Mouse (Mus musculus) heart, postnatal 36 days (tissue): Measurements from ENCODE around the gene Gm36210. TPM values are rescaled to one million over a fixed set of nuclear protein-coding genes. Genes with fewer than 3 reads are reported as not detected.

Source experiments
- DNase-seq, 2 experiments: peaks; one replicate each; pipeline ENCODE4 v3.0.0; 2021 to 2022
- intact Hi-C: fragments of 180-260 bp; cut with DNase I; formaldehyde crosslinking; loops from one replicate; pipeline ENCODE4 v1.15.1; 2025
- total RNA-seq, 2 experiments: library from RNA; stranded (reverse); gene quantifications; 2 replicates each; pipeline ENCODE4 v1.2.3; 2021

The Gm36210 gene
- total RNA-seq, 2 experiments from 2014 or later: not detected

- intact Hi-C loops: loop anchor here (1.0 to 10.0 kb wide), 4 partner anchors 9 to 780 kb away; partner anchors contain the start of genes Ppp6r1 and Zfp628
- DNase-seq: no peak
Measured at GRCm38 (mm10) chr7:4924483-4924882, 18.2 kb upstream of the Gm36210 start.

DNA sequence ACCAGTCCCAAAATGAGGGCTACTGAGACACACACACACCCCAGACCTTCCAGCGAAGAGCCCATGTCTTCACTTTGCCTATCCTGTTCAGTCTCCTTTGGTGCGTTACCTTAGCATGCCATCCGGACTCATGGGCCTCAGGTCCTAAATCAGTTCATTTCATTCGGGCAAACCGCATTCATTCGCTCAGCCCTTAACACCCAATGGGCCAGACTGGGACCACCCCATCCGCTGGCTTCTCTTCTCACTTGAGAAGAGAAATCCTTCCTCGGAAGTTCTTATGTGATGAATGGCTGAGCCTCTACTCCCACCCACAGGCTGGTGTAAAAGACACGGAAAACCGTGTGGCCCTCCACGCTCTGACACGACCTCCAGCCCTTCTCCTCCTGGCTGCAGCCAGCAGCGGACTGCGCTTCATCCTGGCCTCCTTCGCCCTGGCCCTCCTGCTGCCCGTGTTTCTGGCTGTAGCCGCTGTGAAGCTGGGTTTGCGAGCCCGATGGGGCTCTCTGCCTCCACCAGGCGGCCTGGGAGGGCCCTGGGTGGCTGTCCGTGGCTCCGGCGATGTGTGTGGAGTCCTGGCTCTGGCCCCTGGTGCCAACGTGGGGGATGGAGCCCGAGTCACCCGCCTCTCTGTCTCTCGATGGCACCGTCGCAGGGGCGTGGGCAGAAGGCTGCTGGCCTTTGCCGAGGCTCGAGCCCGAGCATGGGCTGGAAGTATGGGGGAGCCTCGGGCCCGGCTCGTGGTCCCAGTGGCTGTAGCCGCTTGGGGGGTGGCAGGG, 17.5 kb upstream of the Gm36210 start:
- intact Hi-C loops: loop anchor here (1.0 to 10.0 kb wide), 4 partner anchors 8 to 779 kb away; partner anchors contain the start of genes Ppp6r1 and Zfp628
- DNase-seq: peak; percentile 48 to 66

DNA sequence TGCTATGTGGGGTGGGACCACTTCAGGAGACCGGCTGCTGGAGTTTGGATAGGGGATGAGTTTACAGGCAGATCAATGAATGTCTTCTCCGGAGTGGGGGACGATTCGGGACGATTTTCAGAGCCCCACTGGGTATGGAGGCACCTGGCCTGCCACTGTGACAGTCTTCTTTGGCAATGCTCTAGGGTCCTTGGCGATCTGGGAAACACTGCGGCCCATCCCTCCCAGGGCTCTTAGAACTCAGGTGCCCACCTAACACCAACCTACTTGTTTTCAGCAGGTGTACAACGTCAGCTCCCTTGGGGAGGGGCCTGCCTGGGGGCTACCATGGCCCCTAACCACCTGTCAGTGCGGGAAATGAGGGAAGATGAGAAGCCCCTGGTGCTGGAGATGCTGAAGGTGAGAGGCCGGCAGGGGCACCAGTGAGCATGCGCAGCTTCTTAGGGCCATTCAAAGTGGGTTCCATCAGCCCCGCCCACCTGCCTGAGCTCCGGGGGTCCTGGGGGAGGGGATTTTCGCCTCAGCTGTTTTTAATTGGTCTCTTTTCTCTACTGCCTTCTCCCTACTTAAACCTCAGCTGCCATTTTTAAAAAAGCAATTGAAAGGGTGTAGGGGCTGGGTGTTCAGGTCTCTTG, 16.7 kb upstream of the Gm36210 start:
- intact Hi-C loops: loop anchor here (10.0 kb wide), 3 partner anchors 268 to 778 kb away; partner anchors contain the start of gene Ppp6r1
- DNase-seq: no peak

GRCm38 (mm10) chr7:4922508-4922907, 16.2 kb upstream of the Gm36210 start:
- intact Hi-C loops: loop anchor here (10.0 kb wide), 3 partner anchors 268 to 778 kb away; partner anchors contain the start of gene Ppp6r1

GRCm38 (mm10) chr7:4921824-4922482, 15.6 kb upstream of the Gm36210 start, which contains the start of gene Nat14:
Gene Nat14 (plus strand): TSS chr7:4922028.
- intact Hi-C loops: loop anchor here (10.0 kb wide), 3 partner anchors 267 to 777 kb away; partner anchors contain the start of gene Ppp6r1
- DNase-seq: no peak

More at GRCm38 (mm10) chr7:4922508-4922907, 16.2 kb upstream of the Gm36210 start:
- peak; percentile 60 to 67 for DNase-seq

GRCm38 (mm10) chr7:4920976-4921823, 14.9 kb upstream of the Gm36210 start:
- intact Hi-C loops: loop anchor here (10.0 kb wide), 3 partner anchors 266 to 776 kb away; partner anchors contain the start of gene Ppp6r1
- DNase-seq: no peak

GRCm38 (mm10) chr7:4920496-4920895, 14.2 kb upstream of the Gm36210 start:
- no peak for DNase-seq
- intact Hi-C loops: loop anchor here (10.0 kb wide), 3 partner anchors 266 to 776 kb away; partner anchors contain the start of gene Ppp6r1

DNA sequence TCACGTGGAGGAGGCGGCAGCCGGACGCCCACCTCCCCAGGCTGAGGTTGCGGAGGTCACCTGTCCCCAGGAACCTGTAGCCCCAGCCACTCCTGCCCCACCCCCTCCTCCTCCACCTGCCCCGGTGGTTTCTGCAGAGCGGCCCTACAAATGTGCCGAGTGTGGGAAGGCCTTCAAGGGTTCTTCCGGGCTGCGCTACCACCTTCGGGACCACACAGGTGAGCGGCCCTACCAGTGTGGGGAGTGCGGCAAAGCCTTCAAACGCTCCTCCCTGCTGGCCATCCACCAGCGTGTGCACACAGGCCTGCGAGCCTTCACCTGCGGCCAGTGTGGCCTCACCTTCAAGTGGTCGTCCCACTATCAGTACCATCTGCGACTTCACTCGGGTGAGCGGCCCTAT, 13.7 kb upstream of the Gm36210 start:
- intact Hi-C loops: loop anchor here (10.0 kb wide), 3 partner anchors 265 to 775 kb away; partner anchors contain the start of gene Ppp6r1
- no peak for DNase-seq

- DNase-seq: no peak
- intact Hi-C loops: no loop called here
Measured at GRCm38 (mm10) chr7:4919096-4919495, 12.8 kb upstream of the Gm36210 start.

- no peak for DNase-seq
- intact Hi-C loops: no loop called here
Measured at GRCm38 (mm10) chr7:4918681-4919080, 12.4 kb upstream of the Gm36210 start.

GRCm38 (mm10) chr7:4917494-4917893, 11.2 kb upstream of the Gm36210 start:
- DNase-seq: no peak
- intact Hi-C loops: no loop called here

GRCm38 (mm10) chr7:4915669-4916416, 9.5 kb upstream of the Gm36210 start:
- no peak for DNase-seq
- intact Hi-C loops: loop anchor here (1.0 to 2.0 kb wide), 2 partner anchors 8 to 103 kb away; partner anchors contain the start of gene Ube2s

DNA sequence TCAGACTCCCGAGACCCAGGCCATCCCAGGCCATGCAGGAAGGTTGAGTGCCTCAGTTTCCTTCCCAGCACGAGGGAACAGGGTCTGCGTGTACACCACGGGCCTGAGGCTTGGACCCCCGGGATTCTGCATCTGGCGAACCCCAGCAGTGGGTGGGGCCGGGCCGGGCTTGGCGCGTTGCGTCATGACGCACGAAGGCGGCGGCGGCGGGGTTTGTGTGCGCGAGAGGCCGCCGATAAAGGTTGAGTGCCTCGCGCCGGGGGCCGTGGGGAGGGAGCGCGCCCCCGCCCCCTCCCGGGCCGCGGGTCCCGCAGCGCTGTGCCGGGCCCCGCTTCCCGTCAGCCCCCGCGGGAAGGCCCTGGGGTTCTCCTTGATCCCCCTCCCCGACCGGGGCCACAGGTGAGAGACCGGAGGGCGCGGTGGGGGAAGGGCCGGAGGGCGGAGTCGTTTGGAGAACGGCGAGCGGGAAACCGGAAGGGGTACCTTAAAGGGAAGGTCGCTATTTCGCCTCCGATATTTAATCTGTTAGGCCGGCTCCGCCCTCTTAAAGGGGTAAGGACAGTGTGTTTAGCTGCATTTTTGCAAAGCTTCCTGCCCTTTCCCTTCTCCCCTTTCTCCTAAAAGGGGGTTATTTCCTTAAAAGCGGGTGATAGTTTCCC, 8.8 kb upstream of the Gm36210 start, which contains the start of gene Zfp628:
Gene Zfp628, plus strand, starts transcription at position 211 of the 659 bp plus-strand sequence.
- DNase-seq: peak; percentile 93 to 97
- intact Hi-C loops: loop anchor here (1.0 to 2.0 kb wide), 2 partner anchors 9 to 102 kb away; partner anchors contain the start of gene Ube2s

DNA sequence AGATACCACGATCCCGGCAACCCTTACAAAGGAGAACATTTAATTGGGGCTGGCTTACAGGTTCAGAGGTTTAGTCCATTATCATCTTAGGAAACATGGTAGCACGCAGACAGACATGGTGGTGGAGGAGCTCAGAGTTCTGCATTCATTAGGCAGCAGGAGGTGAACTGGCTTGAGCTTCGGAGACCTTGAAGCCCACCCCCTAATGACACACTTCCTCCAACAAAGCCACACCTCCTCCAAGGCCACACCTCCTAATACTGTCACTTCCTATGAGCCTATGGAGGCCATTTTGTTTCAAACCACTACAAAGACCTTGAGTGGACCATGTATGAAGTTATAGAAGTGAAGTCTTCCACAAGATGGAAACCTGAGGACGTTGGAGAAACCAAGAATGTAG, 5.9 kb upstream of the Gm36210 start:
- intact Hi-C loops: no loop called here
- no peak for DNase-seq

DNA sequence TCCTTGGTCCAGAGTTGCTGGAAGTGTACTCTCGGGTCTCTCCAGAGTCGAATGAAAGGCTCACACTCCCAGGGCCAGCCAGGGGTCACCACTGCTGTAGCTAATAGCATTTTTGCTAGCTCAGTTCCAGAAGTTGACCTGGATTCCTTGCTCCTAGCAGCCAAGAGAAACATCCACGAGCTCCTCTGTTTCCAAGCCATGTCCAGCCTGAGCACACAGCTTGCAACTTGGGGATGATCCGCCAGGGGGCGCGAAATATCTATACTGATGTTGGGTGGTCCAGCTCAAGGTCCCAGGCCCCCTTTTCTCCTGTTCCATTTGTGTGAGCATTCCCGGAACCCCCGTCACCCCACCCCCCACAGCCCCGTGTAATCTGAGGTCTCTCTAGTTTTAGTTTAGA, 5.2 kb upstream of the Gm36210 start:
- DNase-seq: peak; percentile 57 to 80
- intact Hi-C loops: loop anchor here (1.0 kb wide), 1 partner anchor 29 kb away; no protein-coding TSS in a partner anchor

- intact Hi-C loops: no loop called here
- DNase-seq: no peak
Measured at GRCm38 (mm10) chr7:4902404-4902803, 3.9 kb downstream of the Gm36210 start.

DNA sequence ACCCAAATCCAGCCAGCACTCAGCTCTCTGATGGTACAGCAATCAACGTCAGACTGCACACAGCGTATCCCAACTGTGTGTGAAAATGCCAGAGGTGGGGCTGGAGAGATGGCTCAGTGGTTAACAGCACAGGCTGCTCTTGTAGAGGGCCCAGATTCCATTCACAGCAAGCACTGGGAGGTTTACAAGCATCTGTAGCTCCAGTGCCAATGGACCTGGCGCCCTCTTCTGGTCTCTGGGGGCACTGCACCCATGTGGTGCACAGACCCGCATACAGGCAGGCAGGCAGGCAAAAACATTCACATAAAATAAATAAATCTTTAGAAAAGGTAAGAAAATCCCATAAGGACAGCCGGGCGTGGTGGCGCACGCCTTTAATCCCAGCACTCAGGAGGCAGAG, 5.1 kb downstream of the Gm36210 start:
- peak in 1 of 2 experiments; percentile 25 for DNase-seq
- intact Hi-C loops: no loop called here

DNA sequence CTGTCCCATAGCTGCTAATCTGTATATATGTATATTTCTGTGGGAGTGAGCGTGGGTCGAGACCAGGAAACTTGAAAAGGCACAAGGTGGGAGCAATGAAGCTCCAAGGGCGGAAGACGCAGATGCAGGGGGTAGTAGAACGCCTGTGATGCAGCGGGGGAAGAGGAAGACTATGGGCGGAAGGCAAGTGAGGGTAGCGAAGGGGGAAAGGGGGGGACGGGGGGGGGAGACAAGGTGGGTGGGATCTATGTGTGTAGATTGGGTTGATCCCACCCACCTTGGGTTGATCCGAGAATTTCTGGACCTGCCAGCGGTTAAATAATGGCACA, 5.8 kb downstream of the Gm36210 start:
- intact Hi-C loops: no loop called here
- DNase-seq: no peak
